Mouse (Mus musculus) testis, adult 2 months (tissue): ENCODE measurements around the gene Anks6.

Experiments
- CTCF ChIP-seq: fragments of 200-500 bp; IDR thresholded peaks from 2 replicates; pipeline ENCODE4 v1.5.1; 2012; ENCODE audit warnings: low read depth, mild to moderate bottlenecking, inconsistent platforms, low read length, moderate library complexity; ENCODE audit not compliant: control insufficient read depth, insufficient read depth, insufficient replicate concordance
- POLR2A ChIP-seq: fragments of 200-500 bp; IDR thresholded peaks from 2 replicates; pipeline ENCODE4 v1.6.1; 2012; ENCODE audit warnings: low read depth, mild to moderate bottlenecking, inconsistent platforms, low read length, moderate library complexity; ENCODE audit not compliant: control insufficient read depth

GRCm38 (mm10) chr4:47022804-47023603, 34.2 kb downstream of the Anks6 start:
- no peak for TF ChIP-seq CTCF
- TF ChIP-seq POLR2A, result no peak
